Mouse (Mus musculus): Measurements from ENCODE around the gene Mroh2b.

Gene Mroh2b

GRCm38 (mm10) chr15:4898437-4898836, at the start of gene Mroh2b:
Mroh2b (plus strand) TSS chr15:4898737.
- DNase-seq, result no peak

- DNase-seq, result no peak
Observed at GRCm38 (mm10) chr15:4850015-4850414, 48.5 kb upstream of the Mroh2b start.

- DNase-seq, result no peak
Observed at GRCm38 (mm10) chr15:4894962-4895361, 3.6 kb upstream of the Mroh2b start.

- no peak for DNase-seq
Observed at GRCm38 (mm10) chr15:4934731-4935130, 36.2 kb downstream of the Mroh2b start.

- DNase-seq, result no peak
Observed at GRCm38 (mm10) chr15:4973355-4973754, 74.8 kb downstream of the Mroh2b start.

GRCm38 (mm10) chr15:5002903-5003302, 104.4 kb downstream of the Mroh2b start:
- DNase-seq, result no peak

GRCm38 (mm10) chr15:5003503-5004196, 105.1 kb downstream of the Mroh2b start:
- no peak for DNase-seq

GRCm38 (mm10) chr15:5009644-5010107, 111.1 kb downstream of the Mroh2b start:
- DNase-seq, result peak; percentile 35 to 46

Data from kidney, postnatal 36 days (tissue).